Mouse (Mus musculus): Measurements from ENCODE around the gene Stambp. TPM values are rescaled to one million over a fixed set of nuclear protein-coding genes. Genes with fewer than 3 reads are reported as not detected.

Stambp gene
- total and polyA plus RNA-seq, 3 experiments, result 4.1 to 11.4 (median 4.6) TPM

- TF ChIP-seq POLR2AphosphoS2 (IDR thresholded peaks at IDR 0.05; ENCODE audit: low read depth, low read length), result peak; percentile 84; the same call in 1 of the 2 replicates
Measured at GRCm38 (mm10) chr6:83506258-83507167, 66.0 kb downstream of the Stambp start, which contains the start of gene Dguok (continued).

- H3K4me1 ChIP-seq (ENCODE audit: control insufficient read depth in 1 of 2, insufficient read depth in 2 of 2), result peaks cover 17 to 48% of the 10 kb centered on the region in 2 experiments
- no peaks in the 10 kb centered on the region; the same call in 1 of the 2 replicates for H3K79me2 ChIP-seq (replicated peaks; ENCODE audit: control insufficient read depth, extremely low read depth, insufficient read depth, poor library complexity, severe bottlenecking)
- H3K9ac ChIP-seq (ENCODE audit: insufficient read depth, low read depth), result peak overlapping the region; percentile 65
- TF ChIP-seq NRF1 (IDR thresholded peaks at IDR 0.05; ENCODE audit: low read depth, low read length) (no peak), E2F4 (IDR thresholded peaks at IDR 0.05; ENCODE audit: insufficient replicate concordance, low read depth, low read length) (no peak), SIN3A (IDR thresholded peaks at IDR 0.05; ENCODE audit: low read length) (no peak), IRF4 (IDR thresholded peaks at IDR 0.05; ENCODE audit: low read depth, low read length) (no peak), BHLHE40 (IDR thresholded peaks at IDR 0.05; ENCODE audit: low read depth, low read length) (no peak), CTCF (conservative IDR thresholded peaks at IDR 0.05 in 1 of 2, IDR thresholded peaks at IDR 0.05 in 1 of 2; ENCODE audit: low read depth in 2 of 2, low read length in 2 of 2) (no peak), USF1 (IDR thresholded peaks at IDR 0.05; ENCODE audit: low read depth, low read length) (no peak), CHD2 (IDR thresholded peaks at IDR 0.05; ENCODE audit: low read length) (no peak), JUN (IDR thresholded peaks at IDR 0.05; ENCODE audit: insufficient read depth, low read depth, low read length) (no peak), MEF2A (IDR thresholded peaks at IDR 0.05; ENCODE audit: borderline replicate concordance, low read depth, low read length) (no peak), ELF1 (IDR thresholded peaks at IDR 0.05; ENCODE audit: low read depth, low read length) (no peak), EP300 (IDR thresholded peaks at IDR 0.05; ENCODE audit: low read length) (no peak), JUND (conservative IDR thresholded peaks at IDR 0.05; ENCODE audit: low read depth, low read length) (no peak), MYC (IDR thresholded peaks at IDR 0.05; ENCODE audit: low read depth, low read length) (no peak), NELFE (IDR thresholded peaks at IDR 0.05; ENCODE audit: low read depth, low read length) (no peak), ETS1 (conservative IDR thresholded peaks at IDR 0.05; ENCODE audit: low read depth, low read length) (no peak), ZNF384 (IDR thresholded peaks at IDR 0.05; ENCODE audit: low read depth, low read length) (no peak), RAD21 (IDR thresholded peaks at IDR 0.05; ENCODE audit: low read depth, low read length) (no peak)
- H3K27me3 ChIP-seq (replicated peaks), result no peaks in the 10 kb centered on the region
- H3K9me3 ChIP-seq (replicated peaks; ENCODE audit: low read length), result no peaks in the 10 kb centered on the region
- peaks cover 0 to 15% of the 10 kb centered on the region in 2 experiments for H3K36me3 ChIP-seq (replicated peaks in 1 of 2; ENCODE audit: control insufficient read depth in 1 of 2, insufficient read depth in 1 of 2, low read length in 1 of 2)
- dilution Hi-C loops (cut with MboI; ENCODE audit: extremely low pct_ligation_motif_present, extremely low pct_unique_long_range_greater_than_20kb, low sequenced_read_pairs) (no loop called here), in situ Hi-C loops (cut with MboI; ENCODE audit: low pct_ligation_motif_present, low pct_unique_long_range_greater_than_20kb, low sequenced_read_pairs) (loop anchor here (5.0 kb wide), 1 partner anchor 153 kb away; no protein-coding TSS in a partner anchor)
- H3K4me2 ChIP-seq (ENCODE audit: insufficient read depth, low read depth, poor library complexity, severe bottlenecking), result peak overlapping the region; percentile 82
- no peak overlapping the region for H3K27ac ChIP-seq (ENCODE audit: insufficient read depth, low read depth)
- peak overlapping the region; percentile 62 to 84 (median 73) for H3K4me3 ChIP-seq (replicated peaks in 1 of 3; ENCODE audit: low read depth in 2 of 3, low read length in 2 of 3, poor library complexity in 1 of 3)
- DNase-seq (ENCODE audit: extremely low read depth), result no peak
Measured at GRCm38 (mm10) chr6:83505554-83505953, 67.0 kb downstream of the Stambp start.

Measured in CH12.LX (cell line).